Mouse (Mus musculus): Measurements from ENCODE around the gene T2.

DNA sequence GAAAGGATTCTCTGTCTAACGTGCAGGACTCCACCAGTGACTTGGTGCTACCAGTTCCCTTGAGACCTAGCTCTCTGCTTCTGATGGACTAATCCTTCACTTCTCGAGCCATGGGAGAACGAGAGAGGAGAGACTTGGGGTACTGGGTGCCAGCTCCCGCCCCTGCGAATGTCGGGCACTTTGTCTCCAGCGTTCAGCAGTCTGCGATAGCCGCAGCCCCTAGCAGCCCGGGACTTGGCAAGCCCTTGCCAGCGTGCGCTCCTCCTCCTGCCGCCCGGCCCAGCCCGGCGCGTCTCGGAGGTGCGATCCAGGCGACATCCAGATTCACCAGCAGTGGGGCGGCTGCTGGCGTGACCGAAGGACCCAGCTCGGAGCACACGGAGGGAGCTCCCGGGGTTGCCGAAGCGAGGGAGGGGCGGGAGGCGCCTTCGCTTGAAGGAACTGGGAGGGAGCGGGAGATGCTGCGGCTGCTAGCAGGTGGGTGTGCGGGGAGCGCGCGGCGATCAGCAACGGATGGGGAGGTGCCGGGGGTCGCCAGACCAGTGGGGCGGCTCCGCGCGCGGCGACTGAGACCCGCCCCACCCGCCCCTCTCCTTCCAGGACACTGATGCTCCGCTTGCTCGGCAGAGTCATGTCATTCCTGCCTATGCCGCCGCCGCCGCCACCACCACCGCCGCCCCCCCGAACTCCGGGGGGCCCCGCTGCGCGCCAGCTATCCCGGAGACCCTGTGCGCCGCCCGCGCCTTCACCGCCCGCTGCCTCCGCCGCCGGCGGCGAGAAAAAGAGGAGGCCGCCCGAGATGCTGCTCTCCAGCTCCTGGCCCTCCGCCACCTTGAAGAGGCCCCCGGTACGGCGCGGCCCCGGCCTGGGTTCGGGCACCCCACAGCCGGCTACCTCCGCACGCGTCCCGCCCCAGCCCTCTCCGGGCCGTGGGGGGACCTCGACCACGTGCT is 15.1 kb upstream of the T2 start:
- TF ChIP-seq CTCF (IDR thresholded peaks at IDR 0.05; ENCODE audit: extremely low read depth, insufficient read depth, insufficient read length, insufficient replicate concordance) (no peak), POLR2A (IDR thresholded peaks at IDR 0.05; ENCODE audit: low read depth, low read length) (no peak)
